Mouse (Mus musculus): ENCODE results near the gene Mustn1.

- no peak for TF ChIP-seq EP300 (IDR thresholded peaks at IDR 0.05; ENCODE audit: low read depth)
- TF ChIP-seq CTCF (IDR thresholded peaks at IDR 0.05; ENCODE audit: low read depth) = no peak
These were observed at the start of gene Mustn1 for GRCm38 (mm10) chr14:30878958-30879571.
